Mouse (Mus musculus): Measurements from ENCODE around the gene Olfr1497.

GRCm38 (mm10) chr19:13777578-13777977 is 20.4 kb downstream of the Olfr1497 start, which contains the start of gene Olfr1496:
- TF ChIP-seq POLR2A (IDR thresholded peaks at IDR 0.05; ENCODE audit: control insufficient read depth in 1 of 2, insufficient read depth in 1 of 2, low read depth in 1 of 2, low read length in 2 of 2, poor library complexity in 1 of 2) (no peak), CTCF (IDR thresholded peaks at IDR 0.05 in 2 of 3, conservative IDR thresholded peaks at IDR 0.05 in 1 of 3; ENCODE audit: control insufficient read depth in 1 of 3, insufficient read depth in 1 of 3, low read depth in 2 of 3, low read length in 3 of 3, poor library complexity in 1 of 3, severe bottlenecking in 1 of 3) (no peak), HCFC1 (IDR thresholded peaks at IDR 0.05; ENCODE audit: low read depth, low read length) (no peak), ZC3H11A (IDR thresholded peaks at IDR 0.05; ENCODE audit: low read depth, low read length) (no peak), MAFK (IDR thresholded peaks at IDR 0.05; ENCODE audit: borderline replicate concordance, low read depth, low read length) (no peak), BHLHE40 (IDR thresholded peaks at IDR 0.05; ENCODE audit: borderline replicate concordance, low read depth, low read length) (no peak), SMC3 (IDR thresholded peaks at IDR 0.05; ENCODE audit: low read depth, low read length) (no peak), MXI1 (IDR thresholded peaks at IDR 0.05; ENCODE audit: low read depth, low read length) (no peak), UBTF (IDR thresholded peaks at IDR 0.05; ENCODE audit: borderline replicate concordance, insufficient read depth, low read depth, low read length) (no peak), GABPA (IDR thresholded peaks at IDR 0.05; ENCODE audit: low read depth, low read length) (no peak), GATA1 (IDR thresholded peaks at IDR 0.05; ENCODE audit: low read depth, low read length) (no peak), ELF1 (IDR thresholded peaks at IDR 0.05; ENCODE audit: low read depth, low read length) (no peak), EP300 (IDR thresholded peaks at IDR 0.05; ENCODE audit: low read depth in 1 of 2, low read length in 2 of 2) (no peak), NELFE (IDR thresholded peaks at IDR 0.05; ENCODE audit: low read depth, low read length) (no peak)

All from MEL (cell line).